Mouse (Mus musculus): ENCODE measurements around the gene Npas4. TPM values are rescaled to one million over a fixed set of nuclear protein-coding genes. Genes with fewer than 3 reads are reported as not detected.

The Npas4 gene
- total and polyA plus RNA-seq, 2 experiments from 2014 or later: 0.03 to 0.15 TPM

DNA sequence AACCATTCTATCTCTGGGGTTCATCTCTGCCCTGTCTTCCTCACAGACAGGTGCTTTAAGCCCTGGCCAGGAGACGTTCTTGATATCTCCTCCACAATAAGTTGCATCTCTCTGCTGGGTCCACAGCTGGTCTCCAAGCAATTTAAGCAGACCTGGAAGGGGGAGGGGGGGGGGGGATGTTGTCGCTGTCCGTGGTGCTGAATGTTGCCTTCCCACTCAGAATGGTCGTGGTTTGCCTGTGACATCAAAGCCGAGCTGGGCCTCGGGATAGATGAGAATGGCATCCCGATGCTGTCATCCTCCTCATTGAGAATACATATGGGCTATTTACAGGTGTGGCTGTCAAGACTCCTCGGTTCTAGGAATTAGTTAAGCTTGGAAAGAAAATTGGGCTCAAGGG, 2.3 kb upstream of the Npas4 start:
- 8% methylated on average over 8 of the region's 8 CpGs for WGBS
- Histone ChIP-seq H3K27ac (ENCODE audit: low read depth) (no peak overlapping the region), H3K36me3 (replicated peaks; ENCODE audit: control insufficient read depth, insufficient read depth, low read length) (no peaks in the 10 kb centered on the region), H3K9ac (replicated peaks; ENCODE audit: low read depth, low read length) (no peak overlapping the region), H3K27me3 (ENCODE audit: control insufficient read depth, insufficient read depth, low read length) (peaks cover 25% of the 10 kb centered on the region), H3K4me1 (ENCODE audit: control insufficient read depth, insufficient read depth) (peaks cover 6% of the 10 kb centered on the region; the same call in 1 of the 2 replicates), H3K4me3 (ENCODE audit: low read depth, low read length) (no peak overlapping the region), H3K9me3 (replicated peaks; ENCODE audit: control insufficient read depth, low read length) (no peaks in the 10 kb centered on the region), H3K4me2 (ENCODE audit: low read depth, low read length) (no peak overlapping the region)
- no peak for ATAC-seq (ENCODE audit: insufficient read depth, low read depth)
- no peak for DNase-seq (ENCODE audit: low spot score)
- TF ChIP-seq CTCF (IDR thresholded peaks at IDR 0.05; ENCODE audit: low read depth): no peak
- no peak for TF ChIP-seq EP300 (IDR thresholded peaks at IDR 0.05; ENCODE audit: low read depth)

DNA sequence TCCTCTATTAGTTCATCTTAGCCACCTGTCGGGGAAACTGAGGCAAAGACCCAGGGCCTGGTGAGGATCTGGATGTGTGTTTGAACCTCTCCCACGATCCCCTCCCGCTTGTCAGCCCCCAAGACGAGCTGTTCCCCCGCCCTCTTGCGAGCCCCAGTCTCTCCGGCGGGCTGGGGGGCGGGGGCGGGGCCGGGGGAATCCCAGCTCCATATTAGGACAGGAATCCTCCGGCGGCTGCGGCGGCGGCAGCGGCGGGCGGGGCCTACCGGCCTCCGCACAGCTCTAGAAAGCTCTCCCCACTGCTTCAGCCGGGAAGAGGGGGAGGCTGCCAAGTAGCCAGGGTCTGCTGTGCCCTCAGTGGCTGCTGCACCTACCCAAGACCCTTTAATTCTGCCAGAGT, 600 bp upstream of the Npas4 start:
- DNase-seq (ENCODE audit: low spot score) (no peak), ATAC-seq (ENCODE audit: insufficient read depth, low read depth) (no peak)
- TF ChIP-seq EP300 (IDR thresholded peaks at IDR 0.05; ENCODE audit: low read depth) (no peak), CTCF (IDR thresholded peaks at IDR 0.05; ENCODE audit: low read depth) (no peak)
- peaks cover 25% of the 10 kb centered on the region for H3K27me3 ChIP-seq (ENCODE audit: control insufficient read depth, insufficient read depth, low read length)
- peak overlapping the region; percentile 26 for H3K4me2 ChIP-seq (ENCODE audit: low read depth, low read length)
- no peaks in the 10 kb centered on the region for H3K9me3 ChIP-seq (replicated peaks; ENCODE audit: control insufficient read depth, low read length)
- H3K4me3 ChIP-seq (ENCODE audit: low read depth, low read length): peak overlapping the region; percentile 5; the same call in 1 of the 2 replicates
- H3K36me3 ChIP-seq (replicated peaks; ENCODE audit: control insufficient read depth, insufficient read depth, low read length): no peaks in the 10 kb centered on the region
- H3K9ac ChIP-seq (replicated peaks; ENCODE audit: low read depth, low read length): no peak overlapping the region
- peaks cover 6% of the 10 kb centered on the region; the same call in 1 of the 2 replicates for H3K4me1 ChIP-seq (ENCODE audit: control insufficient read depth, insufficient read depth)
- 3% methylated on average over 21 of the region's 22 CpGs for WGBS
- H3K27ac ChIP-seq (ENCODE audit: low read depth): no peak overlapping the region

DNA sequence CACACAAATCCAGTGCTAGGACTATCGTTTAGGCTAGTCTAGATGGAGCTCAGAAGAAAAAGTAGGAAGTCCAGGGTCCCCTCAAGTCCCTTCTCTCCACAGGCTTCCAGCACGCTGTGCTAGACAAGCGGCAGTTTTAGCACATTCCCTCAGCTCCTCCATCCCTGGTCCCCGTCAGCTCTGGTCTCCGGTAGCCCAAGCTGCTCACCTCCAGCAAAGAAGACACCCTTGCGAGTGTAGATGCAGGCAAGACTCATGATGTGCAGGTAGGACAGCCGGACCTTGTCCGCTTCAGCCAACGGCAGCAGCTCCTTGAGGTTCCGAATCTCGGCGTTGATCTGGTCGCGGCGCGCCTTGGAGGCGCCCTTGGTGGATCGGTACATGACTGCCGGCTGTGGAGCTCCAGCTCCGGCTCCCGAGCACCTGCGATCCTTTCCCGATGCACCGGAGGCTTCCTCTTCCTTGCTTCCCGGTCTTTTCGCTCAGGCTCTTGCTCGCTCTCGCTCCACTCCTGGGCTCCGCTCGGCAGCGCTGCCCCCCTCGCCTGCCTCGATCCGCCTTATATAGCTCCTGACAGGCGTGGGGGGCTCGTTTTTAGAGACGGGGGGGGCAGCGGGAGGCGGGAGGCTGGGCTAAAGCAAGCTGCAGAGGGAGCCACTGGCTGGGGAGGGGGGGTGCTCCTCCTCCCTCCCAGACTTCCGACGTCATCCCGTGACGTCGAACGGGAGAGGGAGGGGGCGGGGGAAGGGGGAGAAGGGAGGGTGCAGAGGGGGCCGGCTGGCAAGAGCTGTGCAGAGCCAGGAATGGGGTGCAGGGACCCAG, 471 bp downstream of the Npas4 start:
- Histone ChIP-seq H3K27me3 (ENCODE audit: control insufficient read depth, insufficient read depth, low read length) (peaks cover 29% of the 10 kb centered on the region), H3K4me3 (ENCODE audit: low read depth, low read length) (no peak overlapping the region)
- no peak for TF ChIP-seq CTCF (IDR thresholded peaks at IDR 0.05; ENCODE audit: low read depth)
- TF ChIP-seq EP300 (IDR thresholded peaks at IDR 0.05; ENCODE audit: low read depth): no peak

DNA sequence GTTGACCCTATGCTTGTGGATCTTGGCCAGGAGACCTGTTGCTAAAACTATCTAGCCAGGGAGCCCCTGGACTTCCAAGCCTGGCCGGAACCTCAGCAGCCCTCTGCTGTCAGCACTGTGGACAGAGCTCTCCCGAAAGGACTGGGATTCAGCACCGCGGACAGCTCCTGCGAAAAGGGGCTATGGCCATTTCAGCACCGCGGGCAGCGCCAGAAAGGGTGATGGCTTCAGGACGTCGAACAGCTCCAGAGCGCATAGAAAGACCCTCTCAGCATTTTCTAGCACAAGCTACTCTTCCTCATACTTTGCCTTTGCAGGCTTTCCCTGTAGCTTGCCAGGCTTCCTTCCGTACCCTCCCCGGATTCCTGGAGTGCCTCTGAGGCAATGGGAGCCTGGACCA, 1.1 kb downstream of the Npas4 start:
- Histone ChIP-seq H3K27ac (ENCODE audit: low read depth) (no peak overlapping the region), H3K27me3 (ENCODE audit: control insufficient read depth, insufficient read depth, low read length) (peaks cover 29% of the 10 kb centered on the region), H3K4me2 (ENCODE audit: low read depth, low read length) (no peak overlapping the region), H3K4me1 (ENCODE audit: control insufficient read depth, insufficient read depth) (peaks cover 6% of the 10 kb centered on the region; the same call in 1 of the 2 replicates), H3K9ac (replicated peaks; ENCODE audit: low read depth, low read length) (no peak overlapping the region), H3K4me3 (ENCODE audit: low read depth, low read length) (no peak overlapping the region), H3K36me3 (replicated peaks; ENCODE audit: control insufficient read depth, insufficient read depth, low read length) (no peaks in the 10 kb centered on the region), H3K9me3 (replicated peaks; ENCODE audit: control insufficient read depth, low read length) (no peaks in the 10 kb centered on the region)
- peak; percentile 22; the same call in 1 of the 2 replicates for TF ChIP-seq CTCF (IDR thresholded peaks at IDR 0.05; ENCODE audit: low read depth)
- TF ChIP-seq EP300 (IDR thresholded peaks at IDR 0.05; ENCODE audit: low read depth): no peak
- DNase-seq (ENCODE audit: low spot score) (peak; percentile 71), ATAC-seq (ENCODE audit: insufficient read depth, low read depth) (peak; percentile 37)
- 4% methylated on average over 13 of the region's 13 CpGs for WGBS

More for the DNA sequence above, 471 bp downstream of the Npas4 start:
- no peak overlapping the region for H3K4me2 ChIP-seq (ENCODE audit: low read depth, low read length)
- H3K4me1 ChIP-seq (ENCODE audit: control insufficient read depth, insufficient read depth): peaks cover 6% of the 10 kb centered on the region; the same call in 1 of the 2 replicates
- 17% methylated on average over 46 of the region's 47 CpGs for WGBS
- H3K9me3 ChIP-seq (replicated peaks; ENCODE audit: control insufficient read depth, low read length): no peaks in the 10 kb centered on the region
- H3K9ac ChIP-seq (replicated peaks; ENCODE audit: low read depth, low read length): no peak overlapping the region
- no peaks in the 10 kb centered on the region for H3K36me3 ChIP-seq (replicated peaks; ENCODE audit: control insufficient read depth, insufficient read depth, low read length)
- no peak for ATAC-seq (ENCODE audit: insufficient read depth, low read depth)
- no peak for DNase-seq (ENCODE audit: low spot score)
- H3K27ac ChIP-seq (ENCODE audit: low read depth): no peak overlapping the region

DNA sequence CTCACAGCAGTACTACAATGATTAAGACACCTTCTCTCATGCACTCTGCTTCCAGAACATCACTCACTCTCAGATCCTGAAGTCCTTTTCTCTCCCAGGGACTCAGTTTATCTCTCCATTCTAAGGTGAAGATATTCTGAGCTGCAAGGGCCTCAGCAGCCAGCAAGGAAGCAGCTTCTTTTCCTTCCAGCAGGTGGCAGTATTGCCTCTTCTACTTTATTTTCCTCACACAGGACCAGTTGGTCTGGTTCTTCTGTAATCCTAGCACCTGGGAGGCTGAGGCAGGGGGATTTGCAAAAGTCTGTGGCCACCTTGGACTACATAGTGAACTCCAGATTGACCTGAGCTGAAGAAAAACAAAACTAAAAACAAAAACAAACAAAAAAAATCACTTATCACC, 8.3 kb downstream of the Npas4 start:
- no peaks in the 10 kb centered on the region for H3K36me3 ChIP-seq (replicated peaks; ENCODE audit: control insufficient read depth, insufficient read depth, low read length)
- H3K4me1 ChIP-seq (ENCODE audit: control insufficient read depth, insufficient read depth): no peaks in the 10 kb centered on the region
- no peak for ATAC-seq (ENCODE audit: insufficient read depth, low read depth)
- H3K9me3 ChIP-seq (replicated peaks; ENCODE audit: control insufficient read depth, low read length): no peaks in the 10 kb centered on the region
- no peak overlapping the region for H3K4me2 ChIP-seq (ENCODE audit: low read depth, low read length)
- H3K9ac ChIP-seq (replicated peaks; ENCODE audit: low read depth, low read length): no peak overlapping the region
- TF ChIP-seq CTCF (IDR thresholded peaks at IDR 0.05; ENCODE audit: low read depth) (peak; percentile 88), EP300 (IDR thresholded peaks at IDR 0.05; ENCODE audit: low read depth) (no peak)
- no peak overlapping the region for H3K27ac ChIP-seq (ENCODE audit: low read depth)
- peaks cover 4% of the 10 kb centered on the region; the same call in 1 of the 2 replicates for H3K27me3 ChIP-seq (ENCODE audit: control insufficient read depth, insufficient read depth, low read length)
- no peak overlapping the region for H3K4me3 ChIP-seq (ENCODE audit: low read depth, low read length)
- DNase-seq (ENCODE audit: low spot score): peak; percentile 67
